Mouse (Mus musculus) liver, embryonic 13.5 days (tissue): ENCODE data around the gene Agbl3. TPM values are rescaled to one million over a fixed set of nuclear protein-coding genes. Genes with fewer than 3 reads are reported as not detected.

Source experiments
- ATAC-seq: fragments of 200-750 bp; cut with Nextera tagmentation; 2 replicates; pipeline ENCODE4 v1.8.0; 2017; ENCODE audit warnings: low read depth, mild to moderate bottlenecking, moderate number of reproducible peaks, moderate library complexity
- DNase-seq: peaks from one replicate; pipeline ENCODE4 v3.0.0; 2022
- H3K27ac ChIP-seq: fragments of 300-500 bp; sonication (generic); 2 replicates; pipeline ENCODE4 v1.5.1; 2015; ENCODE audit warnings: moderate library complexity, mild to moderate bottlenecking, inconsistent platforms
- H3K27me3 ChIP-seq: fragments of 300-500 bp; sonication (generic); 2 replicates; pipeline ENCODE4 v1.6.1; 2015; ENCODE audit warnings: mild to moderate bottlenecking, inconsistent platforms
- H3K36me3 ChIP-seq: fragments of 300-500 bp; sonication (generic); 2 replicates; pipeline ENCODE4 v1.6.1; 2015; ENCODE audit warnings: mild to moderate bottlenecking, inconsistent platforms
- H3K4me1 ChIP-seq: fragments of 300-500 bp; sonication (generic); replicated peaks from 2 replicates; pipeline ENCODE4 v1.6.1; 2015; ENCODE audit warnings: inconsistent platforms
- H3K4me2 ChIP-seq: fragments of 300-500 bp; sonication (generic); 2 replicates; pipeline ENCODE4 v1.6.1; 2015; ENCODE audit warnings: inconsistent platforms, mild to moderate bottlenecking, moderate library complexity
- H3K4me3 ChIP-seq: fragments of 300-500 bp; sonication (generic); replicated peaks from 2 replicates; pipeline ENCODE4 v1.5.1; 2015; ENCODE audit warnings: mild to moderate bottlenecking, inconsistent platforms
- H3K9ac ChIP-seq: fragments of 300-500 bp; sonication (generic); 2 replicates; pipeline ENCODE4 v1.6.1; 2015; ENCODE audit warnings: mild to moderate bottlenecking, inconsistent platforms
- H3K9me3 ChIP-seq: fragments of 300-500 bp; sonication (generic); replicated peaks from 2 replicates; pipeline ENCODE4 v1.6.1; 2016; ENCODE audit warnings: inconsistent platforms
- WGBS: fragments of 180-500 bp; shearing (Covaris S2); methylation state at CpG from one replicate; pipeline ENCODE4 v1.1.7; 2015; ENCODE audit not compliant: insufficient replicate concordance; 5-methylcytosine and 5-hydroxymethylcytosine counted together
- polyA plus RNA-seq: library from polyadenylated mRNA; unstranded; fragments of >200 nt; fragmentation: Nextera tagmentation; extraction: Ambion mirVana; gene quantifications from 2 replicates; pipeline ENCODE4 v1.2.1, GENCODE M21; 2015

Agbl3 gene
- polyA plus RNA-seq, 1 experiment from 2014 or later: 3.7 TPM

DNA sequence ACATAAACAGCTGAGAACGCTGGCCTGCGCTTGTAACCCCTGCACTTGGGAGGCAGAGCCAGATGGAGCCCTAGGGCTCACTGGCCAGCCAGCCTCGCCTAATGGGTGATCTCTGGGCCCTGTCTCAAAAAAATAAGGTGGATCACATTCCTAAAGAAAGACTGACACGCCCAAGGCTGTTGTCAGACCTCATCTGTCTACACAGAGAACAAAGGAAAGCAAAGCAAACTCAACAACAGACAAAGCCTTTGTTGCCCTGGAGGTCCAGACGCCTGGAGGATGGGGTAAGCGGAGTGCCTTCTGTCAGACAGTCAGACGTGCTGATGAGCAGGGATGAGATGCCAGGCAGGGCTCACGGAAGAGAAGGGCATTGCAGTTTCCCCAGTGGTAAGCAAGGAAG lies 86.6 kb downstream of the Agbl3 start:
- H3K36me3 ChIP-seq: no peaks in the 10 kb centered on the region
- no peaks in the 10 kb centered on the region for H3K9me3 ChIP-seq
- H3K27ac ChIP-seq: peak overlapping the region; percentile 88; the same call in 1 of the 2 replicates
- H3K9ac ChIP-seq: no peak overlapping the region
- H3K4me2 ChIP-seq: no peak overlapping the region
- H3K27me3 ChIP-seq: no peaks in the 10 kb centered on the region
- 70% methylated on average over 8 of the region's 8 CpGs for WGBS
- ATAC-seq: no peak
- no peak for DNase-seq
- H3K4me1 ChIP-seq: peaks cover 86% of the 10 kb centered on the region
- no peak overlapping the region for H3K4me3 ChIP-seq

DNA sequence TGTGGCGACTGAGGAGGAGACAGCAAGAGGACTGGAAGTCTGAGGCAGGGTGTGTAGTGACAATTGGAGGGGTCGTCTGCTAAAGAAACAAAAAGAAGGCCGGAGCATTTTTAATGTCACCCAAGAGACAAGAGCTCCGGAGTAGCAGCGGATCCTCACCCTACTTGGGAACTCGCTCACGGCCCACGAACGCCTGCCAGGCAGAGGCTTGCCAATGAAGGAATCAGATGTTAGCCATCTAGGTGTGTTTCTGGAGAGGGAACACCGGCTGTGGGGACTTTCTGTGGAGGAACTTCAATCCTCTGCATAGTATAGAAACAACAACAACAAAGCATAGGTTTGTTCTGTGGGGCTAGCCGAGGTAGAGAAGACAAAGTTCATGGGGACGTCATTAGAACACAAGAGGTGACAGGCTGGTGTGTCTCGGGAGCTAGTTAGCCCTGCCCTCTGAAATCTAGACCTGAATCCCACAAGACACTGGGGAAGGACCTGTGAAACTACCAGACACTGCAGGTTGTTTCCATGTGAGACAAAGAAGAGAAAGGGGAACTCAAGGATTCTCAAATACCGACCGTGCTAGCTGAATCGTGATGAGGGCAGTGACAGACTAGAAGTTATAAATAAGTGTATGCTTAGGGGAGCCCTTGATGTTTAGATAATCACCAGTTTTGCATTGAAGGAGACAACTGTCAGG lies 87.2 kb downstream of the Agbl3 start:
- DNase-seq (no peak), ATAC-seq (no peak)
- Histone ChIP-seq H3K27me3 (no peaks in the 10 kb centered on the region), H3K36me3 (peaks cover 6% of the 10 kb centered on the region; the same call in 1 of the 2 replicates), H3K9ac (no peak overlapping the region), H3K4me2 (peak overlapping the region; percentile 54; the same call in 1 of the 2 replicates), H3K4me1 (peaks cover 87% of the 10 kb centered on the region), H3K4me3 (no peak overlapping the region), H3K27ac (peak overlapping the region; percentile 88), H3K9me3 (no peaks in the 10 kb centered on the region)
- 60% methylated on average over 16 of the region's 16 CpGs for WGBS

GRCm38 (mm10) chr6:34867995-34868350 lies 87.7 kb downstream of the Agbl3 start:
- Histone ChIP-seq H3K36me3 (peaks cover 11% of the 10 kb centered on the region), H3K9ac (peak overlapping the region; percentile 67), H3K9me3 (no peaks in the 10 kb centered on the region), H3K27ac (peak overlapping the region; percentile 88), H3K4me1 (peaks cover 87% of the 10 kb centered on the region), H3K4me2 (peak overlapping the region; percentile 54), H3K4me3 (no peak overlapping the region), H3K27me3 (no peaks in the 10 kb centered on the region)
- WGBS: 53% methylated on average over 10 of the region's 10 CpGs
- ATAC-seq: no peak
- no peak for DNase-seq

GRCm38 (mm10) chr6:34868507-34869217 lies 88.4 kb downstream of the Agbl3 start:
- H3K4me2 ChIP-seq: peak overlapping the region; percentile 54
- peak overlapping the region; percentile 67 for H3K9ac ChIP-seq
- no peak overlapping the region for H3K4me3 ChIP-seq
- H3K4me1 ChIP-seq: peaks cover 87% of the 10 kb centered on the region
- H3K36me3 ChIP-seq: peaks cover 18% of the 10 kb centered on the region
- DNase-seq (no peak), ATAC-seq (peak; percentile 34)
- no peaks in the 10 kb centered on the region for H3K9me3 ChIP-seq
- WGBS: 47% methylated on average over 20 of the region's 20 CpGs
- no peaks in the 10 kb centered on the region for H3K27me3 ChIP-seq
- peak overlapping the region; percentile 88 for H3K27ac ChIP-seq

- whole genome bisulfite sequencing: 9% methylated on average over 13 of the region's 13 CpGs
- Histone ChIP-seq H3K4me1 (peaks cover 90% of the 10 kb centered on the region), H3K4me3 (peak overlapping the region; percentile 18), H3K27ac (peak overlapping the region; percentile 88), H3K9me3 (no peaks in the 10 kb centered on the region), H3K9ac (peak overlapping the region; percentile 67), H3K4me2 (peak overlapping the region; percentile 54), H3K27me3 (no peaks in the 10 kb centered on the region), H3K36me3 (peaks cover 25% of the 10 kb centered on the region)
- ATAC-seq (peak; percentile 58), DNase-seq (peak; percentile 68)
Measured at GRCm38 (mm10) chr6:34869225-34869915, 89.1 kb downstream of the Agbl3 start.

DNA sequence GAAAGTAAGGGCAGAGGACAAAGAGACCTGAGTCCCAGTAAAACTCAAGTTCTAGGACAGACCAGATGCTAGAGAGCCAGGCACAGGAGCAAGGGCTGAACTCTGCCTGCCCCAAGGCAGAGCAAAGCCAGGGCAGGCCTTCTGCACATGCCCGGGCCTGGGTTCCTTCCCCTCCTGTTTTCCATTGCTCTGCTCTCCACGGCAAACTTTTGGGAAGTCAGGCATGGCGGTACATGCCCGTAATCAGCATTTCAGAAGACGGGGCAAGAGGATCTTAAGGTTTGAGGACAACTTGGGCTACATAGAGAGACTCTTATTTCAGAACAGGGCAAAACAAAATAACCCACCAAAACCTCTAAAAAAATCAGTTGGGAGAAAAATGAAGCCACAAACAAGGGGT lies 89.9 kb downstream of the Agbl3 start:
- Histone ChIP-seq H3K9ac (peak overlapping the region; percentile 67), H3K27ac (peak overlapping the region; percentile 88), H3K4me3 (no peak overlapping the region), H3K36me3 (peaks cover 25% of the 10 kb centered on the region), H3K4me1 (peaks cover 95% of the 10 kb centered on the region), H3K9me3 (no peaks in the 10 kb centered on the region), H3K4me2 (peak overlapping the region; percentile 54), H3K27me3 (no peaks in the 10 kb centered on the region)
- WGBS: 44% methylated on average over 5 of the region's 5 CpGs
- DNase-seq (no peak), ATAC-seq (no peak)

DNA sequence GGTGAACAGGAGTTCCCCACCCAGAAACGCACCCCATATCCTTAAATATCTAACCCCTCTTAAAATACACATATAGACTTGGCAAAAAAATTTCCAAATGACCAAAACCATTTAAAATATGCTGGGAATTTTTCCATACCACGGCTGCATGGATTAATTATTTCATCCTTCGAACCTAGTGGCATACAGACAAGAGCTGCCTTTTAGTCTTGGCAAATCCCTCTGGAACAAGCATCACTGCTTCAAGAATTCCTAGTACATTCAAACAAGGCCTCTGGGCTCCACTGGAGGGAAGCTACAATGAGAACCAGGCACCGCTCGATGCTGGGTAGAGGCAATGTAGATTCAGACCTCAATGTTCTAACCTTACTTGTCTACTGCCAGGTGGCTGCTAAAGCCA lies 90.5 kb downstream of the Agbl3 start:
- Histone ChIP-seq H3K4me3 (no peak overlapping the region), H3K27me3 (no peaks in the 10 kb centered on the region), H3K4me1 (peaks cover 95% of the 10 kb centered on the region), H3K4me2 (no peak overlapping the region), H3K9me3 (no peaks in the 10 kb centered on the region), H3K27ac (peak overlapping the region; percentile 88), H3K36me3 (peaks cover 25% of the 10 kb centered on the region), H3K9ac (no peak overlapping the region)
- DNase-seq (no peak), ATAC-seq (no peak)
- 69% methylated on average over 5 of the region's 5 CpGs for WGBS

- Histone ChIP-seq H3K4me3 (no peak overlapping the region), H3K4me2 (no peak overlapping the region), H3K9me3 (no peaks in the 10 kb centered on the region), H3K4me1 (peaks cover 95% of the 10 kb centered on the region), H3K36me3 (peaks cover 25% of the 10 kb centered on the region), H3K27ac (peak overlapping the region; percentile 93), H3K27me3 (no peaks in the 10 kb centered on the region), H3K9ac (no peak overlapping the region)
- DNase-seq (no peak), ATAC-seq (no peak)
- WGBS: 71% methylated on average over 7 of the region's 7 CpGs
Measured at GRCm38 (mm10) chr6:34871929-34872328, 91.7 kb downstream of the Agbl3 start.

DNA sequence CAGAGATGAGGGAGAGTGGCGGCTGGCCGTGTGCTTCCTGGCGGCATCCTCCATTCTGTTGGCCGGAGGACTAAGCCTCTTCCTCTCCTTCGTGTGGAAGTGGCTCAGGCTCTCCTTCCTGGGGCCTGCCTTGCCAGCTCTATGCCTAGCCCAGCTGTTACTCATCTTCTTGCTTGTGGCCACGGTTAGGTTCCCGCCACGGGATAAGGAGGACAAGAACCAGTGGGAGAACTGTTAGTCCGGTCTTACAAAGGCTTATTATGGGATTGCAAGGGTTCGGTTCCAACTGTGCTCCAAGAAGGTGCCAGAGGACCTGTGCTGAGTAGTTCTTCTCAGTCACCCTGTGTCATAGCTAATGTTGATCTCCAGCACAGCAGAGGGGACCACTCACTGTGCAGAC lies 92.6 kb downstream of the Agbl3 start:
- WGBS: 76% methylated on average over 10 of the region's 10 CpGs
- H3K27me3 ChIP-seq: no peaks in the 10 kb centered on the region
- H3K9ac ChIP-seq: peak overlapping the region; percentile 91; the same call in 1 of the 2 replicates
- no peaks in the 10 kb centered on the region for H3K9me3 ChIP-seq
- H3K4me1 ChIP-seq: peaks cover 92% of the 10 kb centered on the region
- H3K27ac ChIP-seq: peak overlapping the region; percentile 93
- no peak for DNase-seq
- H3K4me3 ChIP-seq: no peak overlapping the region
- no peak for ATAC-seq
- H3K36me3 ChIP-seq: peaks cover 25% of the 10 kb centered on the region
- H3K4me2 ChIP-seq: no peak overlapping the region

DNA sequence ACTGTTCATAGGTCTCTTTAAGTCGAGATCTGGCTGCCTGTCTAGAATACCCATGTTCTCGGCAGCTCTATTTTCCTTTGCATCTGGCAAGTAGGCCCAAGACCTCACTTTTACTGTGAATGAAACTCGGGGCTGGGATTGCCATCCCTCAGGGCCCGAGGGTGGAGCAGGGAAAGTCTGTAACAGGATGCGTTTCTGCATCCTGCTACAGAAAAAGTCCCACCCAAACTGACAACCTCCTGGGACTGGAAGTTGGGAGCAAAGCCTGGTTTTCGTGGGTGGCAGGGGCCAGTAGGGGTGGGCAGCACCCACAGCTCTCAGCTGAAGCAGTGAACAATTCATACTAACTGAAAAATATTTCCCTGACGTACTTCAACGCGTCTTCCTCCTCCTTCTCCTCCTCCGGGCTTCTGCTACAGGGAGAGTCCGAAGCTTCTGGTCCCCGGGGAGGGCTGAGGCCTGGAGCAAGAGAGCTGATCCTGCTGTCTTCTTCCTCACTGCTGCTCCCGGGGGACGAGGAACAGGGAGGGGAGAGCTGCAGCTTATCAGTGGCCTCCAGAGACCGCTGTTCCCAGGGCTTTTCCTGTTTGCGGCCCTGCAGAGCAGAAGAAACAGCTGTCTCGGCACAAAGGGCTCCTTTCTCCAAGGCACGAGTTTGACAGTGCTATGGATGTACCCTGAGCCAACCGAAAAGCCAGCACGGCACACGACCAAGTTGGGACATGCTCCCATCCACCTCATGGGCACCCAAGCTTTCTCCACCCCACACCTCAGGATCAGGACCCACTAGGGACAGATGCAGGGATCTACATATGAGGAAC lies 94.1 kb downstream of the Agbl3 start:
- peak overlapping the region; percentile 86 for H3K4me2 ChIP-seq
- peak overlapping the region; percentile 93 for H3K27ac ChIP-seq
- no peaks in the 10 kb centered on the region for H3K9me3 ChIP-seq
- peak; percentile 62 for ATAC-seq
- 15% methylated on average over 21 of the region's 21 CpGs for WGBS
- peak overlapping the region; percentile 91 for H3K9ac ChIP-seq
- peaks cover 29% of the 10 kb centered on the region for H3K36me3 ChIP-seq
- DNase-seq: peak; percentile 74
- peak overlapping the region; percentile 38 for H3K4me3 ChIP-seq
- H3K27me3 ChIP-seq: no peaks in the 10 kb centered on the region
- H3K4me1 ChIP-seq: peaks cover 91% of the 10 kb centered on the region
